Comparison of ENCODE assay signal across 13 mouse cellular contexts in genomic region chr1:85824905-85825304, GRCm38 (mm10). TPM values are rescaled to one million over a fixed set of nuclear protein-coding genes. Genes with fewer than 3 reads are reported as not detected.
"Had no signal": no experiment of that assay in that cellular context is flagged by ENCODE, and none has a peak within 500 bp of the region (broad histone marks: within the 10 kb centered on the region; RNA-seq: fewer than 3 reads in every experiment).

No protein-coding gene starts in this region.

- H3K4me2 ChIP-seq: liver, embryonic 13.5 days; lung, embryonic 15.5 days; midbrain, embryonic 11.5 days had no signal

- H3K27me3 ChIP-seq: liver, embryonic 13.5 days; lung, embryonic 15.5 days had no signal

- H3K9ac ChIP-seq: liver, embryonic 13.5 days; lung, embryonic 15.5 days had no signal

- H3K9me3 ChIP-seq: liver, embryonic 13.5 days; lung, embryonic 15.5 days had no signal

- H3K4me3 ChIP-seq: layer of hippocampus, adult 2 months; left cerebral cortex, adult 2 months; liver, embryonic 13.5 days; lung, embryonic 15.5 days had no signal

- DNase-seq: kidney, adult 18-20 months; kidney, adult 9 months; kidney, postnatal 14 days; layer of hippocampus, adult 9-11 months; liver, embryonic 13.5 days; midbrain, embryonic 14.5 days; thymus, adult 18-20 months; thymus, postnatal 36 days had no signal

- H3K27ac ChIP-seq: layer of hippocampus, adult 2 months; left cerebral cortex, adult 2 months; liver, embryonic 13.5 days; lung, embryonic 15.5 days had no signal

- ATAC-seq: intestine, embryonic 16.5 days had no signal

- H3K4me1 ChIP-seq: liver, embryonic 13.5 days; lung, embryonic 15.5 days had no signal

RNA-seq across cellular contexts. Expression of gene A630001G21Rik, which starts 46.5 kb away (rescaled TPM):
- total RNA-seq: left cerebral cortex, adult 2 months had no signal
